Mouse (Mus musculus) liver, postnatal 0 days (tissue): ENCODE results near the gene Aoc2. TPM values are rescaled to one million over a fixed set of nuclear protein-coding genes. Genes with fewer than 3 reads are reported as not detected.

Source experiments
- ATAC-seq: fragments of 200-750 bp; cut with Nextera tagmentation; 2 replicates; pipeline ENCODE4 v1.8.0; 2017; ENCODE audit warnings: mild to moderate bottlenecking, moderate library complexity
- DNase-seq: peaks from one replicate; pipeline ENCODE4 v3.0.0-alpha.2; 2016
- H3K27ac ChIP-seq: fragments of 300-500 bp; sonication (generic); 2 replicates; pipeline ENCODE4 v1.5.1; 2014; ENCODE audit warnings: antibody characterized with exemption, moderate library complexity, mild to moderate bottlenecking, low read depth
- H3K27me3 ChIP-seq: fragments of 300-500 bp; sonication (generic); 2 replicates; pipeline ENCODE4 v1.6.1; 2014; ENCODE audit warnings: low read length, control low read depth, mixed read lengths; ENCODE audit not compliant: insufficient read depth
- H3K36me3 ChIP-seq: fragments of 300-500 bp; sonication (generic); replicated peaks from 2 replicates; pipeline ENCODE4 v1.6.1; 2014; ENCODE audit warnings: mild to moderate bottlenecking, control low read depth, low read length, moderate library complexity, mixed read lengths; ENCODE audit not compliant: insufficient read depth
- H3K4me1 ChIP-seq: fragments of 300-500 bp; sonication (generic); 2 replicates; pipeline ENCODE4 v1.6.1; 2014; ENCODE audit warnings: antibody characterized with exemption, mild to moderate bottlenecking, control low read depth; ENCODE audit not compliant: insufficient read depth
- H3K4me2 ChIP-seq: fragments of 300-500 bp; sonication (generic); 2 replicates; pipeline ENCODE4 v1.6.1; 2014; ENCODE audit warnings: low read depth, mild to moderate bottlenecking, low read length, moderate library complexity, mixed read lengths
- H3K4me3 ChIP-seq: fragments of 300-500 bp; sonication (generic); 2 replicates; pipeline ENCODE4 v1.5.1; 2014; ENCODE audit warnings: low read depth, low read length
- H3K9ac ChIP-seq: fragments of 300-500 bp; sonication (generic); replicated peaks from 2 replicates; pipeline ENCODE4 v1.6.1; 2014; ENCODE audit warnings: mild to moderate bottlenecking, moderate library complexity
- H3K9me3 ChIP-seq: fragments of 300-500 bp; sonication (generic); 2 replicates; pipeline ENCODE4 v1.6.1; 2016; ENCODE audit warnings: mild to moderate bottlenecking, control low read depth, low read length, mixed read lengths
- CTCF ChIP-seq: sonication (generic); IDR thresholded peaks from 2 replicates; pipeline ENCODE4 v1.5.1; 2016; ENCODE audit warnings: antibody characterized with exemption, low read depth
- EP300 ChIP-seq: IDR thresholded peaks from 2 replicates; pipeline ENCODE4 v1.6.1; 2016; ENCODE audit warnings: antibody characterized with exemption, low read depth, mild to moderate bottlenecking
- WGBS: fragments of 180-500 bp; shearing (Covaris S2); extraction: QIAGEN DNeasy Blood & Tissue Kit; methylation state at CpG from one replicate; pipeline ENCODE4 v1.1.7; 2014; ENCODE audit not compliant: insufficient replicate concordance; 5-methylcytosine and 5-hydroxymethylcytosine counted together
- polyA plus RNA-seq: library from polyadenylated mRNA; unstranded; fragments of >200 nt; fragmentation: Nextera tagmentation; extraction: Ambion mirVana; gene quantifications from 2 replicates; pipeline ENCODE4 v1.2.1, GENCODE M21; 2015

Aoc2 gene
- 0.44 and 0.60 TPM in 2 replicates for polyA plus RNA-seq

GRCm38 (mm10) chr11:101324763-101325162 lies at the start of gene Aoc2:
Gene Aoc2 (plus strand): TSS chr11:101325063.
- DNase-seq (no peak), ATAC-seq (no peak)
- Histone ChIP-seq H3K27ac (no peak within 1 kb of the TSS), H3K9me3 (no peaks in the 10 kb centered on the region), H3K4me1 (no peaks in the 10 kb centered on the region; the same call in 1 of the 2 replicates), H3K27me3 (no peaks in the 10 kb centered on the region), H3K9ac (no peak within 1 kb of the TSS), H3K4me2 (no peak within 1 kb of the TSS), H3K36me3 (peaks cover 58% of the 10 kb centered on the region), H3K4me3 (no peak within 1 kb of the TSS)
- TF ChIP-seq CTCF: no peak
- no peak for TF ChIP-seq EP300
- 89% methylated on average over 5 of the region's 5 CpGs for WGBS

DNA sequence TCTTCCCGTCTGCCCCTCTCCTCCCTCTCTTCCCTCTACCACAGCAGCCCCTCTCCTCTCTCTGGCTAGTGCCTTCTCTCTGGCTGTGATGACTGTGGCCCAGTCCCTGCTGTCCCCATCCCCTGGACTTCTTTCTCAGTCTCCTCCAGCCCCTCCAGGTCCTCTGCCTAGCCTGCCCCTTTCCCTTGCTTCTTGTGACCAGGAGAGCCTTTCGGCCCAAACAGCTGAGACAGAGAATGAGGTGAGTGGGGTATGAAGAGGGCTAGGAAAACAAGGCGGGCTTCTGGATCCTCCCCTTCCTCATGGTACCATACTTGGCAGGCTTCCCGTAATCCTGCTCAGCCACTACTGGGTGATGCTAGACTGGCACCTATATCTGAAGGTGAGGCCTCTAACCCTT lies 49.6 kb upstream of the Aoc2 start:
- Histone ChIP-seq H3K9me3 (no peaks in the 10 kb centered on the region), H3K36me3 (no peaks in the 10 kb centered on the region; the same call in 1 of the 2 replicates), H3K4me1 (peaks cover 23% of the 10 kb centered on the region), H3K9ac (no peak overlapping the region), H3K27me3 (no peaks in the 10 kb centered on the region), H3K4me2 (no peak overlapping the region), H3K4me3 (no peak overlapping the region), H3K27ac (no peak overlapping the region)
- TF ChIP-seq CTCF (no peak), EP300 (no peak)
- WGBS: 71% methylated on average over 4 of the region's 4 CpGs
- DNase-seq (no peak), ATAC-seq (no peak)

- H3K36me3 ChIP-seq: no peaks in the 10 kb centered on the region; the same call in 1 of the 2 replicates
- ATAC-seq (no peak), DNase-seq (no peak)
- TF ChIP-seq EP300: no peak
- no peak for TF ChIP-seq CTCF
- H3K9ac ChIP-seq: no peak overlapping the region
- 60% methylated on average over 26 of the region's 27 CpGs for whole genome bisulfite sequencing
- no peaks in the 10 kb centered on the region for H3K27me3 ChIP-seq
- no peak overlapping the region for H3K4me3 ChIP-seq
- H3K4me2 ChIP-seq: 0 out of 2 replicates have a peak overlapping the region, but pooled peaks have one; percentile 83
- H3K9me3 ChIP-seq: no peaks in the 10 kb centered on the region
- no peak overlapping the region for H3K27ac ChIP-seq
- peaks cover 23% of the 10 kb centered on the region for H3K4me1 ChIP-seq
These were observed 48.4 kb upstream of the Aoc2 start for GRCm38 (mm10) chr11:101276319-101277070.

- Histone ChIP-seq H3K36me3 (no peaks in the 10 kb centered on the region; the same call in 1 of the 2 replicates), H3K4me3 (peak overlapping the region; percentile 85), H3K4me2 (peak overlapping the region; percentile 83), H3K27ac (0 out of 2 replicates have a peak overlapping the region, but pooled peaks have one; percentile 7), H3K9me3 (no peaks in the 10 kb centered on the region), H3K27me3 (no peaks in the 10 kb centered on the region), H3K9ac (peak overlapping the region; percentile 77), H3K4me1 (peaks cover 23% of the 10 kb centered on the region)
- DNase-seq (no peak), ATAC-seq (no peak)
- WGBS: 38% methylated on average over 12 of the region's 12 CpGs
- TF ChIP-seq EP300 (no peak), CTCF (no peak)
These were observed 47.3 kb upstream of the Aoc2 start for GRCm38 (mm10) chr11:101277381-101278222.

DNA sequence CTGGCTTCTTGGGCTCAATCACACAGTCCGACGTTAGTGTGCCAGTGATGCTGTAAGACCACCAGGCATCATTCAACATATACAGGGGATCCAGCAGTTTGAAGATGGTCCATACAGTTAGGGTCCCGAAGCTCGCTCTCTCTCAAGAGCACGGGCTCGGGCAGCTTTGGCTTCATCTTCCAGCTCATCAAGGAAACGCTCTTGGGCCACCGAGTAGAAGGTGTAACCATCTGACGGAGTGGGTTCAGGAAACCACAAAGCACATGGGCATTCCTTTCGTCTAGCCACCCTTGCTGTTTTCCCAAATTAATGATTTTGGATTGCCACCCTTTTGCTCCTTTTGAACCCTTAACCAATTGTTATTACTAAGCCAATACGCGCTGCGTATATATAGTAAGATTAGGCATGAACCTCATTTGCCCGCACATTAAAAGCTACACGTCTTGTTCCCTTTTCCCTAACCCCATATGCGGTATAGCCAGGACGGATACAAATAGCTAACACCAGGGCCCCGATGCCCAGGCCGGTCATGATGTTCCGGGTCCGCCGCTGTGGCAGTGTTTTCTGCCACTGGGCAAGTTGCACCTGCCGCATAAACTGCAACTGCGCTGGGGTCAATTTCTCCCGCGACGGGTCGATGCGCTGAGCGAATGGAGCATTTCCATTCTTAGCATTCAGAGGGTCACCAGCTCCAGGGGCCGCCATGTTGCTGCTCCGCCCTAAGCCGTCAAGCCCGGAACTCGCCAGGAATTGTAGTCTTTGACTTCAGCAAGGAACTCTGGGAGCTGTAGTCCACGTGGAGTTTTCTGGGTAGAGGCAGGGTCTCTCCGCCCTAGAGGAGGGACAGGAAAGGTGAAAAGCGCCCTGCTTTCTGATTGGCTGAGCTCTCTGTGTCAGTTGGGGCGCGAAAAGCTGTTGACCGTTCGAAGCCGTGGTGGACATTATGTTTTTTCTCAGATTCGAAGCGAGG lies 46.4 kb upstream of the Aoc2 start, which contains the start of the genes Cntd1 and Coa3:
Cntd1 (plus strand) TSS at position 790 of the 970 bp plus-strand sequence.
Coa3 (minus strand) TSS at position 892 of the 970 bp plus-strand sequence.
- peak; percentile 5; the same call in 1 of the 2 replicates for TF ChIP-seq CTCF
- no peak for TF ChIP-seq EP300
- Histone ChIP-seq H3K4me3 (peak within 1 kb of the TSS; percentile 85), H3K4me2 (peak within 1 kb of the TSS; percentile 83), H3K4me1 (peaks cover 27% of the 10 kb centered on the region), H3K27ac (peak within 1 kb of the TSS; percentile 80), H3K9ac (peak within 1 kb of the TSS; percentile 77), H3K27me3 (no peaks in the 10 kb centered on the region), H3K36me3 (no peaks in the 10 kb centered on the region; the same call in 1 of the 2 replicates), H3K9me3 (no peaks in the 10 kb centered on the region)
- DNase-seq: peak; percentile 85
- 4% methylated on average over 45 of the region's 45 CpGs for WGBS
- peak; percentile 92 for ATAC-seq
